Mouse (Mus musculus): ENCODE results near the gene Prr22.

The Prr22 gene

DNA sequence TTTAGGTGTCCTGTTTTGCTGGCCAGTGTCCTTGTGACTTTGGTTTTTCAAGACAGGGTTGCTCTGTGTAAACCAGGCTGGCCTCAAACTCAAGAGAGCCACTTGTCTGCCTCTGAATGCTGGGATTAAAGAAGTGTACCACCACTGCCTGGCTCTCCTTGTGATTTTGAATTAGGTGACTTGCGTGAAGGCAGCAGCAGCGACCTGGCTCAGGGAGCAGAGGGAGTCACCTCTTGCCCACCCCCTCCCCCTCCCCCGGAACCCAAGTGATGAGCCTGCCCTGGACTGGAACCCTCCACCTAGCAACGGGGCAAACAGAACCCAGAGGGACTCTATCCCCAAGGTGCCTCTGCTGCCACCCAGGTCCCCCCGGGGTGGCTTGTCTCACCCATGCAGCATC, at the start of gene Prr22:
Prr22 (plus strand) TSS at position 301 of the 400 bp plus-strand sequence.
- no peak for DNase-seq

DNA sequence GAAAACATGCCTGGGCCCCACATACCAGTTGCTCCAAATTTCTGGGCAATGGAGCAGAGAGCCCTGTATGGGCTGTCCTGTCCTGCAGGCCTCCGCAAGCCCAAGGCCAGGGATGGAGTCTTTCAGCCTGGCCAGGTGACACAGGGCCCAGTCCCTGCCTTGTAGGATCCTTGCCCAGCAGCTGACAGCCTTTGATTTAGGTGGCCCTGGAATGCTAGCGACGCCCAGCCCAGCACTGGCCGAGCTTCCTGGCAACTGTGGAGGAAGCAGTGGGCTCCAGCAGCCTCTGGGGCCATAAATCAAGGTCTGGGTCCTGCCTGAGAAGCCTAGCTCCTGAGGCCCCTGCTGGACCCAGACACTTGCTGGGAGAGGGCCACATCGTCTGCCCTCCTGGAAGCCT, 47.6 kb upstream of the Prr22 start:
- no peak for DNase-seq

DNA sequence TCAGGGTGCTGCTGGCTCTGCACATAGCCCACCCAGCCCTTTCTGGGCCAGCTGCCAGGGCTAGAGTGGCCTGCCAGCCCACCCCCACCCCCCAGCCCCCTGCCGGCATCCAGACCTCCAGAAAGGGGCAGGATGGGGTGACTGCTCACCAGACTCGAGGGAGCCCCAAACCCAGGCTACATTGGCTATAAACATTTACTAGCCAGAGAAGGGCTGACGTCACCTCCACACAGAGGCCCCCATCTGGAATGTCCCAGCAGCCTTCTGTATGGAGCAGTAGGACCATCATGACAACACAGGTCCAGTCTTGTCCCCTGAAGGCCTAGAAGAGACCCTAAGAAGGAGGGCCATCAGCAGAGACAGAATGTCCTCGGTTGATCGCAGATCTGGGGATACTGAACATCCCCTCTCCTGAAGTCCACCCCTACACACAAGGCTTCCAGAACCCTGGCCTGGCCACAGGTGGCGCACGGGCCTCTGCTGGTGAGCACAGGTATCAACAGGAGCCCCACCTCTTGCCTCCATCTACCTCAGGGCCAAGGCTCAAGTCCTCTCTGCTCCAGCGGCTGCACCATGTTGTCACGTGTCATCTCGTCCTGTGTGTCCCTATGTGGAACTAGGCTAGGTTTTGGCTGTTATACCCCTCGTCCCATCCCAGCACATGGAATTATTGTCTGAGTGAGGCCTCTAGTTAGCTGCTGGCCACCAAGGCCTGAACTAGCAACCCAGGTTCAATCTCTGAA, 46.5 kb upstream of the Prr22 start:
- no peak for DNase-seq

DNA sequence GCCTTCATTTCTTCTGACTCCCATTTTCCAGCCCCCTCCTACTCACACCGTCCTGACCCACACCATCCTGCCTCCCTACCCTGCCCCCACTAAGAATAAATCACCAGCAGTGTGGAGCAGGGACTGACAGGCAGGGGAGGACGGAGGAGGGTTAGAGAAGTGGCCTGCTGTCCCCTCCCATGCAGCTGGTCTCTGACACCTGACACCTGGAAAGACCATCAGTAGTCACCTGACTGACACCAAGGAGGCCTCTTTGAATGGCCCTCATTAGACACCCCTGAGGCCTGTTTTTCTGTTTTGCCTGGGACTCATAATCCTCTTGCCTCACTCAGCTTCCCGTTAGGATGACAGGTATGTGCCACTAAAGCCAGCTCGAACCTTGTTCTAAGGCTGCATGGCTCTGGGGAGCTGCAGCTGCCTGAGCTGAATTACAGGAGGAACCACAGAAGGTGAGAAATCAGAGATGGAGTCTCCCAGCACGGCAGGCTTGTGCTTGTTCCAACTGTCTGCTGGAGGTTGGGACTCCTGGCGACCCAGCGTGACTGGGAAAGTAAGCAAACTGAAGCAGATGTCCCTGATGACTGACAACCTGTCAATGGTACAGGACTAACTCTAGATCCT, 42.9 kb upstream of the Prr22 start:
- no peak for DNase-seq

DNA sequence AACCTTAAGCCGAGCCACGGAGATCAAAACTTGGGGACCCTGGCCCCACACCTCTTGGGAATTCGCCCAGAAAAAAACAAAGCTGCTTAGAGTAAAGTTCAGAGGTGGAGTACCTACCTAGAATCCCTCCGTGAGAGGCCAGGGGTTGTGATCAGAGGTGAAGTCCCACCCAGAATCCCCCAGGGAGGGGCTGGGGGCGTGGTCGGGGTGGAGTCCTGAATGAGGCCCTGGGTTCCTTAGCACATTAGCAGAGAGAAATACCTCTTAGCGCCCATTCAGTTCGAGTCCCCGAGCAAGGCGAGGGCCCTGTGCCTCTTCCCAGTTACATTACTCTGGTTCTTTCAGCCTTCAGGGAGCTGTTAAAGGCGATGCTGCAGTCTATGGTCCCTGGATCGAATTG, 42.4 kb upstream of the Prr22 start:
- no peak for DNase-seq

DNA sequence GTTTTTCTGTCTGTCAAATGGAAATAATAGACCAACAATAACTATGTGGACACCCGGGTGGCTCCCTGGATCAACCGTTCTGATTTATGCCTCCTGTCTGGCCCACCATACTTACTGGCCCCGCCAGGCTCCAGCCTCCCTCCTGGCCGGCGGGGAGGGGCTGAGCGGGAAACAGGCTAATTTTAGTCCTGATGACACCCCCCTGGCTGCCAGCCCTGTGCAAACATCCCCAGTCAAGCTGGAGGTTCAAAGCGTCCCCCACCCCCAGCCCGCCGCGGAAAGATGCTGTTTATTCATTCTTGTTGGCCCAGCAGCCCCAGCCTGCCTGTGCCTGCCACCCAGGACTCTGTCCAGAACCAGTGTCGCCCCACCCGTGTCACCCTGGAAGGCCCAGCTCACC, 41.9 kb upstream of the Prr22 start:
- no peak for DNase-seq

DNA sequence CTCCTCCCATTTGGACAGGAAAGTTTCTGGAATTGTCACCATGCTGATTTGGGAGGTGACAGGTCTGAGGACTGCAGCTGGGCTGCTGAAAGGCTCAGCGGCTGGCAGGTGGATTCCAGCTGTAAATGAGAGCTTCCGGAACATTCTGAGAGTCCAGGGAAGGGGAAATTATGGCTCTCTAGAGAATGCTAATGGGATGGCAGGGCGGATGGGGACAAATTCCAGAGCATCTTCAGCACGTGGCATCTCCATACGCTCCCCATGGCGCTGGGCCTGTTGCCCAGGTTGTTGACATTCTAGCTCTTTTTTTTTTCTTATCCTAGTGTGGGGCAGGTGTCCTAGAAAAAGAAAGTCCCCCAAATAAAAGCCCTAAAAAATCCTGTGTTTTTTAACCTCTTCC, 40.9 kb upstream of the Prr22 start:
- DNase-seq = no peak

DNA sequence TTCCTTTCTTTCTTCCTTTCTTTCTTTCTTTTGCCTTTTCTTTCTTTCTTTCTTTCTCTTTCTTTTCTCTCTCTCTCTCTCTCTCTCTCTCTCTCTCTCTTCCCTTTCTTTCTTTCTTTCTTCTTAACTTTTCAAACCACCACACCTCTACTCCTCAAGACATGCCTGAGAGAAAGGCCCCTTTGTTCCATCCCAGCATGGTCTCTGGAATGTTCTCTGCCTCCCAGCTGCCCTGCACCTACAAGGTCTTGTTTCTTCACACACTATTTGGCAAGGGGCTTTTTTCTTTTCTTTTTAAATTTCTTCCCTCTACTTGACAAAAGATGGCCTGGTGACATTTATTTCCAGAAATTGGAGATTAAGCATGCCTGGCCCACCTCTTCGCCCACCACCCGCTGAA, 40.4 kb upstream of the Prr22 start:
- no peak for DNase-seq

DNA sequence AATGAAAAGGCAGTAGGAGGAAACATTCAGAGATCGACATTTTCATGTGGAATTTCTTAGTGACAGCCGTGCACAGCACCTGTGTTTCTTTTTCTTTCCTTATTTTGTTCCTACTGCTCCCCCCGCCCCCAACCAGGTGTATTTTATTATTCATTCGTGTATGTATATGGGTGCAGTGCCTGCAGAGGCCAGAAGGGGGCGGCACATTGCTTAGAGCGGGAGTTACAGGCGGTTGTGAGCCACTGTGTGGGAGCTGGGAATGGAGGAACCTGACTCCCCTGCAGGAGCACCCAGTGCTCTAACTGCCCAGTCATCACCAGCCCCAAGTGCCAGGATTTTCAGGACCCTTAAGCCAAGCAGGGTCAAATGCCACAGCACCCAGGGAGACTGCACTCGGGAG, 33.5 kb upstream of the Prr22 start:
- no peak for DNase-seq

DNA sequence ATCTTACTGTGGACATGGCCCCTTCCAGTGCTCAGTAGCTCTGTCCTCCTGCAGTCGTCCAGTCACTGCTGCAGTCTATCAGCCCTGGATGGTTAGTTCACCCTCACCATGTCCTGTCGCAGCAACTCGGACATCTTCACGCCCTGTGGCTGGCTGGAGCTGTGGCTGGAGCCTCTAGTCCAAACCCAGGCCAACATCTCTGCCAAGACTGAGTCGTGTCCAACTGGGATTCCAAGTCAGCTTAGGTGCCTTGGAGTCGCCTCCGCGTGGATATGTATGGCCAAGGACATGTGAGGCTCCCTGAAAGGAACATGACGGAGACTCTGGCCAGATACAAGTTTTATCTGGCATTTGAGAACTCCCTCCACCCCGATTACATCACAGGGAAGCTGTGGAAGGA, 31.8 kb upstream of the Prr22 start:
- DNase-seq = no peak

DNA sequence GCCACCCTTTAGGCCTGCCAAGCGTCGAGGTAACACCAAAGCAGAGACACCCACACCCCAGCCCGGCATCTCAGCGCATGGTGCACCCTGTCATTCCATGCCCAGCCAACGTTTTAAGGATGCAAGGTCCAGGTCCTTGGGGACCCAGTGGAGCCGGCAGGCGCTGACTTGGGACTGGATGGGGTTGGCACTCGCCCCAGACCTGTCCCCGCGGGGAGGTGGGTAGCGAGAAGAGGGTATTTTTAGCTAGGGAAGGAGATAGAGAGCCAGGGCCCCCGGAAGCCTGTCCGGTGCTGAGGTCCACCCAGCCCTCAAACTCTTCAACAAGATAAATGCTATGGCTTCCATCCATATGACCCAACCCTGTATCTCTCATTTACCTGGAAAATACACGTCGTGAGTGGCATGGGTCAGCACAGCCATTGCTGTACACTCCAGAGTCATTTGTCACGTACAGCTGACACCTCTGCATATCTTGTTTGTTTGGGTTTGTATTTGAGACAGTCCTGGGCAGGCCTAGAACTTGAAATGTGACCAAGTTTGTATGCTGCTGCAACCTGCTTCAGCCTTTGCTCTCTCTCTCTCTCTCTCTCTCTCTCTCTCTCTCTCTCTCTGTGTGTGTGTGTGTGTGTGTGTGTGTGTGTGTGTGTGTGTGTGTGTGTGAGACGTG, 29.8 kb upstream of the Prr22 start:
- DNase-seq = no peak

DNA sequence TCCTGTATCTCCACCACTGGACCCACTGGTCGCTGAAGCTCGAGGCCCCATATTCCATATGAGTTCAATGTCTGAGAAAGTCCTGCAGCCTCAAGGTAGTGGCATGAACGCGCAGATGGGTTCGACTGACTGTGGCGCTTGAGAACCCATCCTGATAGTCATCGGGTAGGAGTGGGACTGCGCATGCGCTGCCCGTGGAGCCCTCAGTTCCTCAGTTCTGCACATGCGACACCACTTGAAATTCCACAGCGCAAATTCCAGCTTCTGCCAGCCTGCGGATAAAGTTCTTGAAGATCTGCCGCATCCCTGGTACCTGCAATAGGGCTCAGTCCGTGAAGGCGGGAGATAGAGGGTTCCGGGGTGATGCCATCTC, 29.3 kb upstream of the Prr22 start:
- no peak for DNase-seq

DNA sequence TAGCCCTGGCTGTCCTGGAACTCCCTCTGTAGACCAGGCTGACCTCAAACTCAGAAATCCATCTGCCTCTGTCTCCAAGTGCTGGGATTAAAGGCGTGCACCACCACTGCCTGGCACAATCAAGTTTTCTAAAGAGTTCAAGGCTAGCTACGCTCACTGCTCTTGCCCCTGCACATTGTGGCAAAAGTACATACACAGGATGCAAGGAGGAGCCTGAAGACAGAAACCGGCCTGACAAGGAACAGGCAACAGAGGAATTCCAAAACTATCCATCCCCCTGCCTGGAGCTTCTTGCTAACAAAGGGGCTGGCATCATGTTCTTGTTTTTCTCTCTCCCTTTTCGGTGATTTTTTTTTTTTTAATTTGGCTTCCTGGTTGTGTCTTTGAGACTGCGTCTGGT, 25.9 kb upstream of the Prr22 start:
- no peak for DNase-seq

DNA sequence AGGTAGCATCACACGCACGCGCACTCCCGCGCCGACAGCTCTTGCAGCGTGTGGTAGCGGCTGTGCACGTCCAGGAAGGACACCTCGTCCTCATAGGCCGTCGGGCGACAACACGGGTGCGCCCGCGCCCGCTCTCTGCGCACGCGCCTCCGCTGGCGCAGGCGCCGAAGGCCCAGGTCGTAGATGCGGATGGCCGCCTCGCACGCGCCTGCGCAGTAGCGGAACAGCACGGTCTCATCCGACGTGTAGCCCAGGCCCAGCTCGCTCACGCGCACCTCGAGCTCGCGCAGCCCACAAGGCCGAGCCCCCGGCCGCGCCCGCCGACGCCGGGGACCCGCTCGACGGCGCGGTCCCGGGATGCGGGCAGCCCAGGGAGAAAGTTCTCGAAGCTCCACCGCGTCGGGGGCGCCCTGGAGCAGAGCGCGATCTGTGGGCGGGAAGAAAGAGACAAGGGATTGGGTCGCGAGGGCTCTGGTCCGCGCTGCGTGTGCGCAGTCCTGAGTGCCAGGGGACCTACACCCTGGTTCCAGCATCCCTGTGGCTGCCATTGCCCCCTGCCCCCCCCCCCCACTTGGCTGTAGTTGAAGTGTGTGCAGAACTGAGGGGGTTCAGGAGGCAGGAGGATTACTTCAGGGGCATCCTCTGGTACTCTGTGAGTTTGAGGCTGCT, 18.5 kb upstream of the Prr22 start:
- no peak for DNase-seq

DNA sequence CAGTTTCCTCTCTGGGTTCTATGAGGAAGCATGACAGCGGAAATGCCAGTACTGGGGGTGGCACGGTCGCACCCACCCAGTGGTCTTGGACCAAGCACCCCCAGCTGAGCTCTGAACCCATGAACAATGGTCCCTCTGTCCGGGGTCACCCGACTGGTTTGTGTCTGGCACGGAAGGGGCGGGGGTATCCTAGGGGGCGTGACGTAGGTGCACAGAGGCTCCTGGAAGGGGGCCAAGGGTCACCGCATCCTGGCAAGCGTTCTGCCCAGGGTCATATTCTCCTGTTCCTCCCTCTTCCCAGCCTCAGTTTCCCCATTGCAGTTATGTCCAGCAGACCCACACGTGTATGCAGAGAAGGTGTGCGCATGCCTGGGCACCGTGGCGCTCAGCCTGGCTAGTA, 16.6 kb upstream of the Prr22 start:
- no peak for DNase-seq

DNA sequence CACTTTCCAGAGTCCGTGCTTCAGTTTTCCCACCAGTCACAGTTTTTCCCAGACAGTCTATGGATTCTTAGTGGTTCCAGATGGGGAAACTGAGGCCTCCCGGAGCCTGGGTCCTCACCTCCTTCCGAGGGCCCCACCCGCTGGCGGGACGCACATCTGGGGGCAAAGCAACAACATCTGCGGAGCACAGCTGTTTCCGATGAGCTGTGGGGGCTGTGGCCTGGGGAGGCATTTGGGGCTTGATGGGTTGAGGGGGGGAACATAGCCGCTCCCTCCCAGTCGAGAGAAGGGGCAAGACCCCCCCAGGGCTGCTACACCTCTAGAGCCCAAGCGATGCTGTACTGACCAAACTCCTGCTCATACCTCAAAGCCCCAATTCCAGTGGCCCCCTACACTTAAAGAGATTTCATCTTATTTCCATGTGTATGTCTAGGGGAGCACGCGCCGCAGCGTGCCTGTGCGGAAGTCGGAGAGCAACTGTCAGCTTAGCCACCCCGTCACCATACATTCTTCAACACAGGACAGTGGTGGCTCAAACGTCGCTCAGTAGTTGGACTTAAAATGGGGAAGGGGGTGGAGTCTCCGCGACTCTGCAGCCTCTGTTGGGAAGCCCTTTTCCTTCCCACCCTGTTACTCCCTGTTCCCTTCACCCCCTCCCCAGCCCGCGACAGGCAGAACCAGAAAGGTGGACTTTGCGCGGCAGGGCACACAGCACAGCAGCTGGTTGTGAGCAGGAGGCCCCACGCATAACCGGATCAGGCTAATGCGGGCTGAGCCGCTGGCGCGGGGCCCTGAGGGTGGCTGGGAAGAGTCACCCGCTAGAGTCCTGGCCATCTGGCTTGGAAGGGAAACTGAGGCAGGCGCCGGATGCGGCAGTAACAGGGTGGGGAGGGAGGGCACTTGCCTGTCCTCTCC, 15.5 kb upstream of the Prr22 start:
- DNase-seq = no peak

DNA sequence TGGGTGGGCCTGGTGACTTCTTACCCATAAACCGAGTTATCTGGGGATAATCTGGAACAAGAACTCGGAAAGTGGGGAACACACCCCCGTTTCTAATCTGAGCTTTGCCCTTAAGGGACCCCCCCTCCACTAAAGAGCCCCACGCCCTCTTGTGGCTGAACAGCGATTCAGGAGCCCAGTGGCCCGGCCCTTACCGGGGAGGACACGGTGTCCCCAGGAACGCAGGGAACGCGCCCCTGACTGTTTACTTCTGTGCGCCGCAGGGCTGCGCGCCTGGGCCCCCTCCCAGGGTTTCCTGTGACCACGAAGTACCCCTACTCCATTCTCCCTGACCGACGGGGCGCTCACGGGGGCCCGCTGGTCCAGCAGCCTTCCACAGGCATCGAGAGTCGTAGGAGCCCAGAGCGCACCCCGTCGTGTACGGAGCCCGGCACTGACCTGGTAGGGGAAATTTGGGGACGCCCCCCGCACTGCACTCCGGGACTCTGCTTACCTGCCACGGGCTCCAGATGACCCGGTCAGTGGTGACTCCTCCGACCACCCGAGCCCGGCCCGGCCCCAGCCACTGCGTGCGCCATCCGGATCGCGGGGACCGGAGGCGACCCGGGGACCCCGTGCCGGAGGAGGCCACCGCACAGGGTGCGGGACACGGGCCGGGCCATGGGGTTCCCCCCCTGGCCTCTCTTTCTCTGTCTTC, 13.2 kb upstream of the Prr22 start:
- no peak for DNase-seq

DNA sequence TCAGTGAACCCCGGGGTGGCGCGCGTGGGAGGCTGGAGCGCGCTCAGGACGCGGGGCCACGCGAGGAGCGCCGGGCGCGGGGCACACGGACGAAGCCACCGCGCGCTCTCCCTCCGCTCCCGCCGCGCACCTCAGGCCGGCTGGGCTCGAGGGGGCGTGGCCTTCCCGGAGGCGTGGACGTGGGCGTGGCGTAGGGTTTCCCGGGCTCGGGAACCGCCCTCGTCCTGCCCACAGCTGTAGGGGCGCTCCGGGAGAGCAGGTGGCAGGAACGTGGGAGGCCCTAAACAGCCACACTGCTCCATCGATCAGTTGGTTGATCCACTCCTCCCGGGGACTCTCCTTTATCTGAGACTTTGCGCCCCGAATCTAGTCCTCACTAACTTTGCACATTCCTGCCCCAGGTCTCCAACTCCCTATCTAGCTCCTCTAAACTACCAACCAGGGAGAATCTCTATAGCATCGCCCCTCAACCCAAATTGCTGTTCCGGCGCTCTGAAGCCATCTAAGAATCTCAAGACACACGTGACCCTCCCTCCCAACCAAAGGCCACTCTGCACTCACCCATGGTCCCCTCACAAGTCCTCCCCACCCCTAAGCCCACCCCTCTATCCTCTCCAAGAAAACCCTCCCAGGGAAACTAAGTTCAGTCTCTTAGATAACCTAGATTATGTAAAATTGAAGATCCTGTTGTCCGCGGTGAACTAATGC, 12.5 kb upstream of the Prr22 start, which contains the start of gene Nrtn:
Nrtn (minus strand) TSS at position 115 of the 708 bp plus-strand sequence.
- DNase-seq = peak; percentile 32

DNA sequence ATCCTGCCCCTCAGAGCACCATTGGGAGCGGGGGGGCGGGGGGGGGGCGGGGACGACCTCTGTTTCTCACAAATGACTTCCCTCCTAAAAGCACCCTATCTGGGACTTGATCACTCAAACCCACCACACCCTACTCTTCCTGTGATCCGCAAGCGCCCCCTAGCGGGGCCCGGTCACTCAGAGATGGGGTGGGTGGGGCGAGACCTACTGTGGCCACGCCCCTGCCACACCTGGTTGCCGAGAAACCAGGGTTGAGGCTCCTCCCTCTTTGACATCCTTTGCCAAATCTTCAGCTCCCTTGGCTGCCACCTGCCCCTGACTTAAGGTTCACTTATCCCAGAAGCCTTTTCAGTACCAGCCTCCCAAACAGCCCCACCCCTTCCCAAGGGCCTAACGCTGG, 11.9 kb upstream of the Prr22 start:
- DNase-seq = peak; percentile 55

DNA sequence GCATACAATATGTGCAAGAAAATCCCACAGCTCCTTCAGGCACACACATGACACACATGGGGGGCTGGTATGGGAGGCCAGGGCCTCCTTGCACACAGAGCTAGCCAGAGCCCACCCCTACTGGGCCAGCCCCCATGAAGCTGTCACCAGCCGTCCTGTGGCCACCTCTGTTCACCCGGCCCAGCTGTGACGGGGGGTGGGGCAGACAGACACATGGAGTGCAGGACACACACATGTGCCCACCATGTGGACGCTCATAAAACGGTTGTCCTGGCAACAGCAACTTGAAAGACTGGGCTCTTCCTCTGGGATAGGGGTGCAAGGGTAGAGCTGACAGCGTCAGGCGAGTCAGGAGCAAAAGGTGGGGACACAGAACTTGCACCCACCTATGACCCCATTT, 10.8 kb upstream of the Prr22 start:
- no peak for DNase-seq

DNA sequence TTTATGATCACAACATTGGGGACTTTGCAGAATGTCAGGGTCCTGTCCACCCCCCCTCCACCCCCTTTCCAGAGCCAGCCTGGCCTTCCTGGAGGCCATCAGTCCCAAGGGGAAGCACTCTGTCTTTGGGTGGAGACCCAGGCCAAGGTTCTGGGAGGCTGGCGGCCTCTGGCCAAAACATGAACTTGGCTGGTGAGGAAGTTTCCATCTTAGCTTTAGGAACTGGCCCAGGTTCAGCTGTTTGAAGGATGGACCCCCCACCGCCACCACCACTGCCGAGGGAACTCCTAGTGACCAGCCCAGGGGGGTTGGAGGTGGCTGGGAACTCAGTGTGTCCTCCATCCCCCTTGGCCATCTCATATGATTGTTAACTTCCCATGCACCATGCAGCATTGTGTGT, 9.0 kb upstream of the Prr22 start:
- peak; percentile 51 for DNase-seq
